Mouse (Mus musculus) heart, postnatal 25 days (tissue): ENCODE measurements at regions not wholly inside any gene's neighbourhood (a gene's known extent, or its start where the extent isn't known, plus 50 kb on each side); places are given as distances from the start of the nearest gene placed in this dataset.

Experiments
- DNase-seq: peaks from one replicate; pipeline ENCODE4 v3.0.0; 2022; ENCODE audit warnings: low spot score
- intact Hi-C: fragments of 180-260 bp; cut with DNase I; formaldehyde crosslinking; loops from one replicate; pipeline ENCODE4 v1.15.1; 2025

GRCm38 (mm10) chr1:154255971-154256370 is 55.0 kb downstream of the Zfp648 start:
- DNase-seq, result no peak
- intact Hi-C loops, result no loop called here

GRCm38 (mm10) chr1:154256811-154257210 is 55.8 kb downstream of the Zfp648 start:
- intact Hi-C loops, result no loop called here
- no peak for DNase-seq

- no peak for DNase-seq
- intact Hi-C loops, result no loop called here
Measured at GRCm38 (mm10) chr1:154258511-154258910, 57.5 kb downstream of the Zfp648 start.

GRCm38 (mm10) chr1:154260393-154260792 is 59.4 kb downstream of the Zfp648 start:
- intact Hi-C loops, result no loop called here
- DNase-seq, result no peak

GRCm38 (mm10) chr1:154281438-154281837 is 80.5 kb downstream of the Zfp648 start:
- intact Hi-C loops, result loop anchor here (1.0 to 5.0 kb wide), 2 partner anchors 448 to 726 kb away; no protein-coding TSS in a partner anchor
- no peak for DNase-seq

- no peak for DNase-seq
- intact Hi-C loops, result no loop called here
Measured at GRCm38 (mm10) chr1:154286080-154286479, 85.1 kb downstream of the Zfp648 start.

GRCm38 (mm10) chr1:154292729-154293128 is 91.7 kb downstream of the Zfp648 start:
- intact Hi-C loops, result no loop called here
- DNase-seq, result no peak

GRCm38 (mm10) chr1:154296080-154296479 is 95.1 kb downstream of the Zfp648 start:
- DNase-seq, result no peak
- intact Hi-C loops, result no loop called here

GRCm38 (mm10) chr1:154299866-154300265 is 98.9 kb downstream of the Zfp648 start:
- no peak for DNase-seq
- intact Hi-C loops, result no loop called here

GRCm38 (mm10) chr1:154309650-154310049 is 108.7 kb downstream of the Zfp648 start:
- intact Hi-C loops, result no loop called here
- DNase-seq, result no peak
